Mouse (Mus musculus) fibroblast of lung, adult 2 months (primary cell): ENCODE measurements at regions not wholly inside any gene's neighbourhood (a gene's known extent, or its start where the extent isn't known, plus 50 kb on each side); places are given as distances from the start of the nearest gene placed in this dataset.
A peak's percentile ranks its signal among the peaks of the same experiment; 100 is the strongest.

ENCODE experiments used
- DNase-seq: peaks from one replicate; pipeline ENCODE4 v3.0.0-alpha.2; 2011; ENCODE audit warnings: low read depth

DNA sequence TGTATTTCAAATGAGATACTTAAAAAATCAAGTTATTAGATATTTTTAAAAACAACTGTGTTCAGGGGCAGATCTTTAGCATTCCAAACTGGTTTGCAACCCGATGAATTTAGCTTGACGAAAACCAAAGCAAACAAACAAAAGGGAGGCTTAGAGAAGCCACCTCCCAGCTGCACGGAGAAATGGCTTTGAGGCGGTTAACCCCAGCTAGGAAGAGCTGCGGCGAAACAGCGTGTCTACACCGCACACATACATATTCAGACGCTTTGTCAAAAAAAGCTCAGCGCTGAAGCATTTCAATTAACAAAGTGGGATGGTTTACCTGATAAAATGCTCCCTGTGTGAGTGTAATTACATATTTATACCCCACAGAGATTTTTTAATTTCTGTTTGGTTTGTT, 123.0 kb upstream of the Ap5m1 start:
- no peak for DNase-seq

DNA sequence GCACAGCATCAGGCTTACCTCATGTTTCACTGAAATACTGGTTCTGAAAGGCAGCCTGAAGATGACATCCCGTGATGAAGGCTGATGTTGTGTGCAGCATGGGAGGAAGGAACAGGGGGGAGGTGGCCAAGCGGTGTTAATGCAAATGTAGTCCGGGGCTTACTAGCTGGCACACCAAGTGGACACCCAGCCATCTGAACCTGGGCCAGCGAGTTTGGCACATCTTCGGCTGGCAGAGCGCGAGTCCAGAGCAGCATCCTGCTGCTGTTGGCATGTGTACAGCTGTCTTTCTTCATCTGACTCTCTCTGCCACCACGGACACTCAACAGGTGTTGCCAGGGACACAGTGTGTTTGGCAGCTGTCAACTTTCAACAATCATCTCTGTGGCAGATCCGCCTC, 135.0 kb upstream of the Ap5m1 start:
- no peak for DNase-seq

DNA sequence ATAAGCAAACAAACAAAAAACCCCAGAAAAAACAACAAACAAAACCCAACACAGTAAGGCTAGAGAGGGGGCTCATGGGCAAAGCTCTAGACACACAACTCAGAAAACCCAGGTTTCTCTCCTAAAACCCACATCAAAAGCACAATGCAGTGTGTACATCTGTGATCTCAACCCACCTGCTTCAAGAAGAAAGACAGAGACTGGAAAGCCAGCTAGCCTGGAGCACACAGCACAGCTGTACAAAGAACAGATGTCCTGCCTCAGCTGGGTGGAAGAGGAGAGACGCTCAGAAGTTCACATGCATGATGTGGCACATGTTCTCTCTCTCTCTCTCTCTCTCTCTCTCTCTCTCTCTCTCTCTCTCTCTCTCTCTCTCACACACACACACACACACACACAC, 140.0 kb upstream of the Ap5m1 start:
- DNase-seq, result no peak

DNA sequence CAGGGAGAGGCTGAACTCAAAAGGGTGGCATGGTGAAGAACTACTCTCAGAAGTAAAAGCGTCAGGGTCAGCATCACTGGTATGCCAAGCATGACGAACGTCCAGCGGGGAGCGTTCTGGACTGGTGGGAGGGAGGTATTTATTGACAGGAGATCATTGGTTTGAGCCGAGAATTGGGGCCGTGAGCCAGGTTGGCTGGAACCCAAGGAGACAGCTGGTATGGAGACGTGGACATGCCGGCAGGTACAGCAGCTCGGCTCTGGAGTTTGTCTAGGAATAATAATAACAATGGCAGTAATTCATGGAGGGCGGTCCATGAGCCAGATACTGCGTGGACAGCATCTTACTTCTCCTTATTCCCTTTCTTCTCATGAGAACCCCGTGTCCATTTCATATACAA, 156.5 kb upstream of the Ap5m1 start:
- DNase-seq, result no peak

DNA sequence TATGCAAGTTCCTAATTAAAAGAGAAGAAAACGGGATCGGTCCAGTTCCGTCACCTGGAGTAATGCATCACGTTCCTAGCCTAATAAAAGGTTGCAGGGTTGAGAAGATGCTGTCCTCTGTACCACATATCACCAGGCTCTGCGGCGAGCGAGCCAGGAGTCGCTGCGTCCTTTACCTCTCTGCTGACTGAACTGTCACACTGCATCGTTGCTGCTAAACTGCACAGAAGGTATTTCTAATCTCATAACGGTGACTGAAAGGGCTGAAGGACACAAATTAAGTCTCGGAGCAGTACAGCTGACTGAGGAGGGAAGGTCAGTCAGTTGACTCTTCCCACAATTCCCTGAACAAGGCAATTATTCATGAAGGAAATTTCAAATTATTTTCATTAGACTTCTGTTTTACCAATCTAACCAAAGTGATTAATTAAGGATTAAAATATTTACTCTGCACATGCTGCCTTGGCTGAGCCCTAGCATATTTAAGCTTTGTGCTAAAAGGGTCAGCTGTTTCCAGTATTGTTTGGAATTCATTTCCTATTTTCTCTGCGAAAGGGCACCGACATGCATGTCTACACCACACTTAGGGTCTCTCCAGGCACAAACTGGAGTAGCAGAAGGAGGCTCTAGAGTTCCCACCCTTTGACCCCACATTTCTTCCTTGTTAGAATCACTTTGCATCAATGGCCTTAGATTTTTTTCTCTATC, 157.8 kb upstream of the Ap5m1 start:
- DNase-seq, result no peak

DNA sequence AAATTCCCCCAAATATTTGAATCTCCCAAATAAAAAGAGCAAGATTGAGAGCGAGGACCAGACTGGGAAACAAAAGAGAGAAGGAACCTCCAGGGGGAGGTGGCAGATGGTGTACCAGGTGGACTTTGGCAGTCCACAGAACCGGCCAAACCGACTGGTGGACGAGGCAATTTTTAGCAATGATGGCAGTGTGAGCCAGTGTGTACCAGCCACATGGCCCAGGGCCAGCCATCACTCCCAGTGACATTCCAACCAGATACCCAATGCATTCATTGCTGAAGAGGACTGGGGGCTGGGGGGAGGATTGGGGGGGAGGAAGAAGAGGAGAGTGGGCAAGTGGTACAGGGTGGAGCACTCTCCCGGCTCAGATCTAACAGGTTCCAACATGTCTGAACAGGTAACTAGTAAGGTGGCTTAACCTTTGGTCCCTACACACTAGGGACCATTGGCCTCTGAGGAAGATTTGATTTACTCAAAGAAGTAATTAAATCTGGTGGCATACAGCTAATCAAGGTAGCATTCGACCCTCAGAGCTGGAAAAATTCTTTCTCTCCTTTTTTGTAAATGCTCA, 158.4 kb upstream of the Ap5m1 start:
- no peak for DNase-seq

DNA sequence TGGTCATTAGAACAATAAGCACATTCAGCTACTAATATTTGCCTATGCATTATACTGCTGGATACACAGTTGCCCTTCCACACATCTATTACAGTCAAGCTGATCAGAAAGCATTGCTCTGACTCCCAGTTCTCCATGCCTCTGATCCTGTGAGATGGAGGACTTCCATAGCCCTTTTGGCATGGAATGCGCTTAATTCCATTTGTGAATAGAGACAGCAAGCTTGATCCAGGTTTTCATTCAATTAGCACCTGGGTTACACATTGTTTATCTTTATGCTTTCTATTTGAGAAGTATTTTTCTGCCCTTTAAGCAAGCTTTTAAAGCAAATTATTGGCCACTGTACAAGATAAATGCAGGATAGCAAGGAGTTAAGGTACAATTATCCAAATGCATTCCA, 158.9 kb upstream of the Ap5m1 start:
- no peak for DNase-seq

DNA sequence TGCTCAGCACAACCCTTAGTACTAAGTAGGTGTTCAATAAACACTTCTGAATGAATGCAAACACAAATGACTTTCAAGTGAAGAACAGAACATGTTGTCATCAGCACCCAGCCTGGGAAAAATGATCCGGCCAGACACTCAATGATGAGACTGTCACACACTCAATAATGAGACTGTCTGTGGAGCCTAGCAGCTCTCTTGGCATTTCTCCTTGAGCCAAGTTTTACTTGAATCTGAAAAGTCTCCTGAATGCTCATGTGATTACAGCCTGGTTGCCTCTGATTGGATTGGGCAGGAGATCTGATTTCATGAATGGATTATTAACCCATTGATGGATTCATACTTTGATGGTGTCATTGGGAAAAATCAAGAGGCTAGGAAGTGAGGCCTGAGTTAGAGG, 161.3 kb upstream of the Ap5m1 start:
- DNase-seq, result no peak

DNA sequence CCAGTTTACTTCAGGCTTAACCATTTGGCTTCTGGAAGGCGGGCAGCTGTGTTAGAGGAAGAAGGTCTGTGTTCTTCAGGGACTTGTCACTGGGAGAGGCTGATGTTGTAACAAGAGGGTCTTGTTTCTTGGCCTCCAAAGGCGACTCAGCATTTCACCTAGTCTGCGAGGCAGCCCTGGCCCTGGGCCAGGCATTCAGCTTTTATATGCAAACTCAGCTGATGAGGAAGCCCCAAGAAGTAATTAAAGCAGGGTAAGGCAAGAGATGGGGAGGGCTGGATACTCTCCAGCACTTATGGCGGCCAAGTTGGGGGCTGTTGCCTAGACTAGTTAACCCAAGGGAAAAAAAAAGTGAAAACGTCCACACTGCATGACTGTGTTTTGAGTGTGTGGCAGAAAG, 162.4 kb upstream of the Ap5m1 start:
- no peak for DNase-seq

DNA sequence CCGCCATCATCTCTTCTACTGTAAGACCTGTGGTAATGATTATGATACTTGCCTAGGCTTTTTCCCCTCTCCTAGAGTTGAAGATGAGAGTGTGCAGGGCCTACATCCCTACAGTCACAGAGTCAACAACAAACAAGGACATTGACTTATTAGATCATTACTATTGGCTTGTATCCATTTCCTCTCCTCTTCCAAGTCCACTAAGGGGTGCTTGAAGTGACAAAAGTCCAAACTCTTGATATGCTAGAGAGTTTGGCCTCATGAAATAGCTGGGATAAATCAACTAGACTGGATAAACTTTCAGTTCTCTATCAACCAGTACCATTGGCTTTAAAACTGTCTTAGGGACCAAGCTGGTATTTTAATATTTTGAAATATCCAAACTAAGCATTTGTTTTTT, 165.7 kb upstream of the Ap5m1 start:
- DNase-seq, result no peak

DNA sequence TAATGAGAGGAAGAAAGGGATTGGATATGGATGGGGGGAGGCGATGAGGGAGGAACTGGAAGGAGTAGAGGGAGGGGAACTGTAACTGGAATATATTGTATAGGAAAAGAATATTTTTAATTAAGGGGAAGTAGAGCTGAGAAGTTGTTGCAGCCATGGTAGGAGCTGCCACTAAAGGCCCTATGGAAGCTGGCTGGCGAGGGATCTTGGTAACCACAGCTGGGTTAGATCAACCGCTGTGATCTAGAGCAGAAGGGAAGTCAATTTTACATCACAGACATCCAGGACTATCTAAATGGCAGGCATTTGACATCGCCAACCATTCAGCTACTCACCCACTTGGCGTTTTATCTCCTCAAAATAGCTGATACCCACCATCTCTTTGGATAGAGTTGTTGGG, 168.8 kb upstream of the Ap5m1 start:
- no peak for DNase-seq

DNA sequence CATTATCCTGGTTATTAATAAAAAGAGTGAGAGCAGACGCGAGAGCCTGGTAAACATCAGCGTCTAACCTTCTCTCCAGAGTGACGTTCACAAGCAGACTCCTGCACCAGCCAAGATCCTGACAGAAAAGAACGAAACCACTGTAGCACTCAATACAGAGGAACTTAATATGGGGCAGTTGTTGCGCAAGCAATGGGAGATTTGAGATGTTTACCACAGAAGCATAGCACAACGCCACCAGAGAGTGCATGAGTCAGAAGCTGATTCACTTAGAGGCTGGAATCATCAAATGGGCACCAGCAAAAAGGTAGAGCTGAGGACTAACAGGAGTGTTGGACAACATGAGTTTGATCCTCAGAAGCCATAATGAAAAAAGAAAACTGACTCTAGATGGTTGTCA, 169.7 kb upstream of the Ap5m1 start:
- peak; percentile 13 for DNase-seq

DNA sequence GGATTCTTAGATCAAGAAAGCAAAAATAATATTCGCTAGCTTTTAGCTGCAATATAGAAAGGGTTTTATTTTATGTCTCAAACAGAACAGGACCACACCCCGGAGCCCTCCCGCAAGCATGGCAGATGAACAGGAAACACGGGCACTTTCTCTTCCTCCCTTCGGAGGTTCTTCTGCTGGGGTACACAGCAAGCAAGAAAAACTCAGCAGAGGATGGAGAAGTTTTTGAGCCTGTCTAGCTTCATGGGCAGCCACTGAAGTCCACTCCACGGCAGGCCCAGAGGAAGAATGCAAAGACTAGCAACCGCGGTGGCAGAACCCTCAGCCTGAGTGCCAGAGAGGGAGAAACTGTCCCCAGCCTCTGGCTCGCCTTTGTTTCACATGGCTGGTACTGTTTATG, 174.7 kb upstream of the Ap5m1 start:
- no peak for DNase-seq

DNA sequence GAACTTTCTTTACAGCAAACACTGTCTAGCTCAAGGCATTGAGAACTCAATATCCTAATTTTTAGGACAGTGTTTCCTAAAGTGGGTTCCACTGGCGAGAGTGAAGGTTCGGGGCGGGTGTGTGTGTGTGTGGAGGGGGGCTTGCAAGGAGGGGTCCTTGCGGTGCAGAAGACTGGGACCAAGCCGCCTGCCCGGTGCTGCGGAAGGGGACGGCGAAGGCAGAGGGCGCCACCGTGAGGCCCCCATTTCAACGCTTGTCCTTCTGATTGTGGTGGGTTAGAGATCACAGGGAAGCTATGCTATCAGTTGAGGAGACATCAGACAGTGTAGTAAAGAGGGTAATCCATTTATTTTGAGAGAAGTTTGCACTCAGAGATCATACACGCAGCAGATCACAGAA, 176.9 kb upstream of the Ap5m1 start:
- no peak for DNase-seq

DNA sequence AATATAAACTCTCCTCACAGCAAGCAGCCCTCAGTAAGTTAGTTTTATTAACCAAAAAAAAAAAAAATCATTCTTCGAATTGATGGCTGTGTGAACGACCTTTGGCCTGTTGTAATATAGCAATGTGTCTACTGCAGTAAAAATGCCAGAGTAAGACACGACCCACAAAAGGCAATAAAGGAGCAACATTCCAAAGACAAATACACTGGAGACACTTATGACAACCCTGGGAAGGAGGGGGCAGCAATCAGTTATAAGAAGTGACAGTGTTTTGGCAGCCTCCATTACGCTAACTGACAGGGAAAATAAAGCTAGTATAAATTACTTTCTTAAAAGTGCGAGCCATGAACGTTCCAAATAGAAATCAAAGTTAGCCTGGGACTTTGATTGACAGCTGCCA, 185.9 kb upstream of the Ap5m1 start:
- DNase-seq, result no peak

DNA sequence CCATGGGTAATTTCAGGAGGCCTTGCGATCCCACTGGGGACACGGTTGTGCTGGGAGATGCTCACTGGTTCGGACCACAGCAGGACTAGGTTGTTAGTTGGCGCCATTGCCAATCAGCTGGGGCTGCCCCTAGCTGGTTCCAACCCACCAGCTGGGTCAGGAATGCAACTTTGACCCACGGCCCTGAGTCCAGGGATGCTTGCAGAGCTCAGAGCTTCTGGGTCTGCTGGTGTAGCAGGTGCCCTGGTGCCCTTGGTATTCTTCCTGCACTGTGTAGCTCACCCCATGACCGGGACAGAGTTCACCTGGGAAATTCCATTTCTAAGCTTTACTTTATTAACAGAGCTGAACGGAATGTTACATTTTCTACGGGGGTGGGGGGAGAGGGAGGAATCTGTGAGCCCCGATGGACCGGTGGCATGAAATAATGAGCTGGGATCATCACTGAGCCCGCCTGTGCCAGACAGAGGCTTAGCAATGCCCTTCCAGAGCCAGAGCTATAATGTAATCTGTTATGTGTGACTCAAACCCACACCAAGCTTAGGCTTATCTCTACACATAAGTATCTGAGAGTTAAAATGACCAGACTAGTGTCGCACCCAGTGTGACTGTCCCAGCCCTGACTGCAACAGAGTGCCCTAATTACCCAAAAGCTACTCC, 187.8 kb upstream of the Ap5m1 start:
- DNase-seq, result no peak

DNA sequence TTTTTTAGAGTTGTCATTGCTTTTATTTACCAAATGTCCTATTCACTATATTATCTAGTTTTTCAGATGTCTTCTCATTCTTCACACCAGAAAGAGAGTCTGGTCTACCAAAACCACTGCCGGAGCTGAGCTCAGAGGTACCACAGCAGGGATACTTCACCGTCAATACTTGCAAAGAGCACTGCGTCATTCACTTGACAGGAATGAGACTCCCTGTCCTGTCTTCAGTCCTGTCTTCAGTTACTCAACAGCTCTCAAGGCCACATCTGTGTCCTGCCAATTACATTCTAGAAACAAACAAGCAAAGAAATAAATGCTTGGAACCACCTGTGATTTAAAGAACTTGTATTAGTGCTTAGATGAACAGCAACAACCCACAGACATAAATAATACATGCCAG, 194.6 kb upstream of the Ap5m1 start:
- no peak for DNase-seq

DNA sequence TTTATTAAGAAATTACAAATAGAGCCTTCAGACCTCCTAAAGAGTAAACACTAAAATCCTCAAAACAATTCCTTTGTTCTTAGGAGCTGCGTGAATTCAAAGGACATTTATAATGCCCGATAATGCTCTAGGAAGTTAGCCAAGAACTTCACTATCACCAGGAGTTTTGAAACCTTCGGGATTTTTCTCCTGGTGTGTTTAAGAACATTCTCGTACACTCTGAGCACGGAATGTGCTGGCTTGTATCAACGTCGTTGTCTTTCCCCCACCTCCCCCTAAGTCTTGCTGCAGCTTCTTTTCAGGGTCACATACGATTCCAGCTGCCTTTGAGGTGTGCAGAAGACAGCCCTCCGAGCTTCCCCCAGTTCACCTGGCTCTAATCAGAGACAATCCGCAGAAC, 195.9 kb upstream of the Ap5m1 start:
- DNase-seq, result no peak

DNA sequence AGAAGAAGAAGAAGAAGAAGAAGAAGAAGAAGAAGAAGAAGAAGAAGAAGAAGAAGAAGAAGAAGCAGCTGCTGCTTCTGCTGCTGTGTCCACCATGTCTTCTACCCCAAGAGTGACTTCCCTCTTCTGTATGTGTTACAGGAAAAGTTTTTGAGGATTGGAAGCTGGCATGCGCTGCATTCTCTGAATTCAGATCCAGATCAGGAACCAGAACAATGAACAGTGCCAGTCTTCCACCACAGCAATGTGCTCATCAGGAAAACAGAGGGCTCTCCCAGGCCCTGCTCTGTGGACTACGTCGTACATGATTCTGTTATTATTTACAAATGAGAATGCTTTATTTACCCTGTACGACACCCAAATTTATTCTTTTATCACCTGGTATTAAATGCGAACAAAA, 181.8 kb upstream of the Otx2 start:
- DNase-seq, result no peak

DNA sequence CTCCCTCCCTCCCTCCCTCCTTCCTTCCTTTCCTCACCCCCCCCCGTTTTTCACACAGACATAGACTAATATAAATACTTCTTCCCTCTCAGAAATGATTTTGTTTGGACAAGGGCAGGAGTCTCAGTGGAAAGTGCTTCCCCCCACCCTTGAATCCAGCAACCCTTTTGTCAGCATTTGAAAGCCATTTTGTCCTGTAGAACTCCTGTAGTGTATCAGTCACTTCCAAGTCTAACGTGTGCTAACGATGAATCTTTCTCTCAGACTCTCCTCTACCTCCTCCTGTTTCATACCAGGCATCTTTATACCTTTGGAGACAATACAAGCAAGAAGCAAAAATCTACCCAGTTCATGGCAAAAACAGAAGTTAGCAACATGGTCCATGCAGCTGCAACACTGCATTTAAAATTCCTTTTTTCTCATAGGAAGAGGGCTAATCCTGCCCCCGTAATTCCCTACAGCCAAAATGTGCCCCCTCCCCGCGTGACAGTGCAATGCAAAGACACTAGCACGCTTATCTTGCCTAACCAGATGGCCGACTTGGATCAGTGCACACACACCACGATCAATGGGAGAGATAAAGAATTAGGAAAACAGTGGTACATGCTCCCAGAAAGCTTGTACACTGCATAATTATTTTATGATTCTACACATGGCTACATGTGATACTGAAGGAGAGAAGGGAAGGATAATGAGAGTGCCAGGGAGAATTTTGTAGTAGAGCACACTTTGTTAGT, 180.7 kb upstream of the Otx2 start:
- no peak for DNase-seq

DNA sequence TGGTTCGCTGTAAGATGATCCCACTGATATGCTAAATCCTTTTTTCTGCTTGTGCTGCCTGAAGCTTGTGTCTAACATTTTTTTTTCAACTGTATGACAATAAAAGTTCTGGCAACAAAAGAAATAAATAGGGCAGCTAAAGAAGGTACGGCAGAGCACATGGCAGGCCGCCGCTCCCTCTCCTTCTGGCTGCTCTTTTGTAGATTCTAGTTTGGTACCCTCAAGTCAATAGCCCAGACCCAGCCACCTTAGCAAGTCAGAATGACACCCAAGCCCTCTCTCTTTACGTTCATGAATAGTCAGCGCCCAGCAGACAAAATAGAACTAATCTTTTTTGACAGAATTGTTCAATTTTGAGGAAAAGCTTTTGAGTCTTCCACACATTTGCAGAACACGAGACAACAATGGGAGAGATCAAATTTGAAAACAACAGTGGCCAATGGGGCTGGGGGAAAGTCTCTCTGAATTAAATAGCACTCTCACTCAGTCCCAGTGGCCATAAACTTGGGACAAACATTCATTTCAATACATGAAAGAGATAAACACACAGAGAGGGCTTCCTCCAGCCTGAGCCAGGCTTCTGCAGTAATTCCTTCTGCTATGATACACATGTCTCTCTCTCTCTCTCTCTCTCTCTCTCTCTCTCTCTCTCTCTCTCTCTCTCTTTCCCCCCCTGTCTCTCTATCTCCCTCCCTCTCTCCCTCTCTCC, 180.0 kb upstream of the Otx2 start:
- no peak for DNase-seq

DNA sequence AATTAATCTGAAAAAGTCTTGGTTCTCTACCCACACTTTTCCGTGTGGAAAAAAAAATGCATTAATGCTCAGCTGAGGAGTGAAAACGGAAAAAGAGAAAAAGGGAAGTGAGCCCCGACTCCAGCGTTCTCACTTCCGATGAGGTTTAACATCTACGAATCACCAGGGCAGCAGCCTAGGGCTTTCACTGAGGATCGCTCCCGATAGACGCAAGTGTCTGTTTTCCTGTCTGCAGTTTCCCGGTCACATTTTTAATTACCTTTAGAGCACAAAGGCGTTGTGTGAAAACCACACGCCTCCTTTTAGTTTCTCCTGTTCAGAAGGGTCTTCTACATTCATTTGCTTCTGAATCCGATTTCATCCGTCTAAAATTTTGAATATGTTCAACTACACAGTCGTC, 179.2 kb upstream of the Otx2 start:
- DNase-seq, result no peak

DNA sequence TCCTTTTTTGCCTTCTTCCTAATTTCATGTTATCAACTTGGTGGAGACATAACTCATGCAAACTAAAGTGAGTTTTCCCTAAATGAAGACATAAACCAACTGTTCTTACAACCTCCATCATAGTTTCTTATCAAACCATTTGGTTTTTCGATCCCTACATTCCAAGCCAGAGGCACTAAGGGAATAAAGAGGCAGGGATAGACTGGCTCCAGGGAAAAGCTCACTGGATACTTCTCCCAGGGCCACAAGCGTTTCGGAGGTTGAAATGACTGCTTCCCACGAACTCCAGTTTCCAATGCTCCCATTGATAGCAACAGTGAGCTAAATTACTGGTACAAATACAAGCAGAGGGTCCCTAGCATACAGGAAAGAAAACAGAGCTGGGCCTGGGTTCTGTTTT, 178.4 kb upstream of the Otx2 start:
- no peak for DNase-seq
